Mouse (Mus musculus) gastrocnemius, adult 2 months (tissue): Measurements from ENCODE around the gene D930020B18Rik. TPM values are rescaled to one million over a fixed set of nuclear protein-coding genes. Genes with fewer than 3 reads are reported as not detected.
A peak's percentile ranks its signal among the peaks of the same experiment; 100 is the strongest.

Source experiments
- DNase-seq: peaks from one replicate; pipeline ENCODE4 v3.0.0; 2022
- H3K27ac ChIP-seq: fragments of 200-600 bp; 2 replicates; pipeline ENCODE4 v1.8.1; 2022; ENCODE audit warnings: mild to moderate bottlenecking
- H3K4me3 ChIP-seq: fragments of 200-600 bp; 2 replicates; pipeline ENCODE4 v1.8.1; 2022; ENCODE audit warnings: mild to moderate bottlenecking, moderate library complexity
- CTCF ChIP-seq: fragments of 200-600 bp; IDR thresholded peaks from 2 replicates; pipeline ENCODE4 v1.8.1; 2022; ENCODE audit warnings: antibody characterized with exemption, mild to moderate bottlenecking, moderate library complexity
- intact Hi-C: fragments of 180-260 bp; cut with DNase I; formaldehyde crosslinking; loops from one replicate; pipeline ENCODE4 v1.15.1; 2025
- total RNA-seq, 2 experiments: library from RNA; stranded (reverse); gene quantifications; 2 replicates each; pipeline ENCODE4 v1.2.3; 2021

D930020B18Rik gene
- total RNA-seq, 2 experiments from 2014 or later, result not detected

DNA sequence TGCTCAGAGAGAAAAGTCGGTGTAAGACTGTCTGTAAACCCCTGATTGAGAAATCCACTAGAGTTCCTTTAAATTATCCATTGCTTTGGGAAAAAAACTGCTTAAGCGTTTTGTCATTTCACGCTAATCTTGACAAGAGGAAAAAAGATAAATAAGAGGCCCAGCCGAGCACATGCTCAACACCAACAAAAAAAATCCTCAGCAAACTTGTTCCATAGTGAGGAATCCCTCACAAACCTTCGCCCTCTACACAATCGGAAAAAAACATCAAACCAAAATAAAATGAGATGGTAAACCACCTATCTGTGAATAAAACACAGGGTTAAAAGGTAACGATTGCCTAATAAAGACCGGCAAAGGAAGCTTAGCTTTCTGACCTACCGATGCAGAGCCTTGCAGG lies 16.4 kb upstream of the D930020B18Rik start:
- Histone ChIP-seq H3K4me3 (peak overlapping the region; percentile 93), H3K27ac (peak overlapping the region; percentile 98)
- intact Hi-C loops, result loop anchor here (5.0 kb wide), 1 partner anchor 38 kb away; the partner anchor contains the start of gene Tbk1
- DNase-seq, result no peak
- TF ChIP-seq CTCF, result no peak

DNA sequence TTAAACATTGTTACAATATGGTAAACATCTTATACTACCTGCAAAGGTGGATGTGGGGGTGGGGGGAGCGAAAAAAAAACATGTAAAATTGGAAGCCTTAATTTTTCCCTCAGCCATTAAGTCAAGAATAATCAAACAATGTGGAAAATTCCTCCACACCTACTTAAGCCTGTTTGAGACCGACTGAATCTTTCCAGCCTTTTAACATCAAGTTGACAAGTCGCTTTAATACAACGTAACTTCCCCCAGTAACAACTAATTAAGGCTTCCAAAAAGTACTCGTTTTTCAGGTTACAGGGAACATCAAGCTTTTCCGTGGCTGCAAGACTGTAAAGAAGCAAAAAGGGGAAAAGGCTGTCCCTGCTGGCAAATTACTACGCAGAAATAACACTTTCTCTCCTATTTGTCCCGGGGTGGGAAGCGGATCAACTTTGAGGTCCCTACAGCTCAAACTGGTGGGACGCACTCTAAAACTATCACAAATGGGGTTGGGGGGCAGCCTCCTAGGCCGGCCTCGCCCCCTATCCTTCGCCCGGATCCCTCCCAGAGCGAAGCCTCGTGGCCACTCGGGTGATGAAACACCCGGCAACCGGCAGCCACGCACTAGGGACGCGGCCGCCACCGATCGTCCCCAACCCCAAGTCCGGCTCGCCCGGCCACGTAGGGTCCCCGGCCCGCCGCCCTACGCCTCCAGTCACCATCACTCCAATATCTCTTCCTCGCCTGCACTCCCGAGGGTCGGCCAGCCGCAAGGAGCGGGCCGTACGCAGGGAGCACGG lies 15.8 kb upstream of the D930020B18Rik start:
- no peak for TF ChIP-seq CTCF
- no peak for DNase-seq
- intact Hi-C loops, result loop anchor here (5.0 kb wide), 1 partner anchor 38 kb away; the partner anchor contains the start of gene Tbk1
- H3K4me3 ChIP-seq, result peak overlapping the region; percentile 93
- H3K27ac ChIP-seq, result peak overlapping the region; percentile 98

DNA sequence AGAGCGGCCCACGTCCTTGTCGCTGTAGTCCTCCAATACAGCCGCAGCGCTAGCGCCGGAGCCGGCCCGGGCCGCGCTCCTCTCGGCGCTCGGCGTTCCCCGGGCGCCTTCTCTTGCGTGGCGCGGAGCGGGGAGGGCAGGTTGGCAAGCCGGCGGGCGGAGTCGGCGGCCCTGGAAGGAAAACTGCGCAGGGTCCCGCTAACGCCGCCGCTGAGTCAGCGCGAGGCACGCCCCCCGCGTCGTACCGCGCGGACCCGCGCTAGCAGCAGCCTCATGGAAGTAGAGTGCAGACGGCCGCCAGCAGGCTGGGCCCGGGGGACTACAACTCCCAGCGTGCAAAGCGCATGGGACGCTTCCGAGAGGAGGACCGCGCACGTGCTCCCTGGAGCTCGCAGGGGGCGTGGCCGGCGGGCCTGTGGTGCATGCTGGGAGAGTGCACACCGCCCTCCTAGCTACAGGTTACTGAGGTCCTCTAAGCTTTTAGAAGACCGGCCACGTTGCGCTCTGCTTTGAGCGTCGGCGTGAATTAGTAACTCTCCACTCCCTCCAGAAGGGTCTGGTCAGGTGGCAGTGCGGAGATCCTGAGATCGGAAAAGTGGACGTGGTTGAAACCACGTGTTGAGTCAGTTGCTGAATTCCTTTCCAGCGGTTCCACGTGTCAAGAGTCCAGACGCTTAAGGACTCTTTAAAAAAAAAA lies 15.1 kb upstream of the D930020B18Rik start, which contains the start of gene Xpot:
Gene Xpot, minus strand, starts transcription at position 147 of the 697 bp plus-strand sequence.
- peak; percentile 29 for TF ChIP-seq CTCF
- Histone ChIP-seq H3K4me3 (peak within 1 kb of the TSS; percentile 93), H3K27ac (peak within 1 kb of the TSS; percentile 98)
- DNase-seq, result peak; percentile 99
- intact Hi-C loops, result loop anchor here (5.0 kb wide), 1 partner anchor 39 kb away; the partner anchor contains the start of gene Tbk1

DNA sequence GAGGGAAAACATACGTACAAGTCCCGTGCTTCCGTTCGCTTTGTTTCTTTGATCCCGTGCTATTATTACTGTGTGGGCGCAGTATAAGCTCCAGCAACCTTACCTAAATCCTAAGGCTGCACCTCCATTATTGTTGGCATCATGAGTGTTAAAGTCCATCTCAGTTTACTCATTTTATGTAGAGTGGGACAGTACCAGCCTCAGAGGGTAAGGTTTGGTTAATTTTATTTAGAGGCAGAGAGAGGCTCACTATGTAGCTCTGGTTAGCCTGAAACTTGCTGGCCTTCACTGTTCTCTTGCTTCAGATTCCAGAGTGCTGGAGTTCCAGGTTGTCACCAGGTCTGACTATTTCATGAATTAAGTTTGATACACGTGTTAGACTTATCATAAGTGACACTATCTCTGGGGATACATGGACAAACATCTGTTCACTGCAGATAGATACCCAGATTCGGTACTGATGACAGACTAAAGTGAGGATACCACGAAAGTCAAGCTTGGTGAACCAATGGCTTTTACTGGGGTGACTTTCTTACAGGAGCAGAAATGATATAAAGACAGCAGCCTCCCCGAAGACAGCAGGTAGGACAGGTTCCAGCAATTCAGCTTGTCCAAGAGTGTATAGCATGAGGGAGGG lies 14.1 kb upstream of the D930020B18Rik start:
- TF ChIP-seq CTCF, result no peak
- Histone ChIP-seq H3K27ac (peak overlapping the region; percentile 98; the same call in 1 of the 2 replicates), H3K4me3 (peak overlapping the region; percentile 93)
- intact Hi-C loops, result loop anchor here (5.0 kb wide), 1 partner anchor 40 kb away; the partner anchor contains the start of gene Tbk1
- DNase-seq, result no peak

DNA sequence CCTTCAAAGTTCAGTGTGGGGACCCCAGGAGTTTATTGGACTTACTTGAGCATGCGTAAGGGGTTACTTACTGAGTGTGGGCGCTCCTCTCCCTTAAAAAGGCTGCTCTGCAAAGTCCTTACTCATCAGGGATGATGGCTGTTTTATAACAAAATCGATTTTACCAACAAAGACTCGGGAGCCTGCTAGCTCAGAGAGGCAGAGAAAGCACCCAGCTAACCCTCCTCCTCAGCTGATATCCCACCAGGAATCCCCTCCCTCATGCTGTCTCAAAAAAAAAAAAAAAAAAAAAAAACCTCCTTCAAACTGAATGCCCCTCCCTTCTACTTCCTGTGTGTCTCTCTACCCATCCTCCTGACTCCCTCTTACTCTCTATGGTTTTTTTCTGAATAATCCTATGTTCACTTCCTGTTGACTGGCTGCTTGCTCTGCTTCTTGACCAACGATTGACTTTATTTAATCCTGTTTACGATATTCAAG lies 12.8 kb upstream of the D930020B18Rik start:
- H3K27ac ChIP-seq, result no peak overlapping the region
- intact Hi-C loops, result loop anchor here (5.0 kb wide), 1 partner anchor 41 kb away; the partner anchor contains the start of gene Tbk1
- TF ChIP-seq CTCF, result no peak
- DNase-seq, result no peak
- H3K4me3 ChIP-seq, result no peak overlapping the region

DNA sequence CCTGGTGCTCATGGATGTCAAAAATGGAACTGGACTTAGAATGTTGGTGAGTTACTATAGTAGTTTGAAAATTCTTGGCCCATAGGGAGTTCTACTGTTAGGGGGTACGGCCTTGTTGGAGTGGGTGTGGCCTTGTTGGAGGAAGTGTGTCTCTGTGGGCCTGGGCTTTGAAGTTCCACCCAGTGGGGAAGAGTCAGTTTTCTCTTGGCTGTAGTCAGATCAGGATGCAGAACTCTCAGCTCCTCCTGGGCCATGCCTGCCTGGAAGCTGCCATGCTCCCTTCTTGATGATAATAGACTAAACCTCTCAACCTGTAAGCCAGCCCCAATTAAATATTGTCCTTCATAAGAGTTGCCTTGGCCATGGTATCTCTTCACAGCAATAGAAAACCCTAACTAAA lies 7.2 kb upstream of the D930020B18Rik start:
- TF ChIP-seq CTCF, result no peak
- intact Hi-C loops, result no loop called here

DNA sequence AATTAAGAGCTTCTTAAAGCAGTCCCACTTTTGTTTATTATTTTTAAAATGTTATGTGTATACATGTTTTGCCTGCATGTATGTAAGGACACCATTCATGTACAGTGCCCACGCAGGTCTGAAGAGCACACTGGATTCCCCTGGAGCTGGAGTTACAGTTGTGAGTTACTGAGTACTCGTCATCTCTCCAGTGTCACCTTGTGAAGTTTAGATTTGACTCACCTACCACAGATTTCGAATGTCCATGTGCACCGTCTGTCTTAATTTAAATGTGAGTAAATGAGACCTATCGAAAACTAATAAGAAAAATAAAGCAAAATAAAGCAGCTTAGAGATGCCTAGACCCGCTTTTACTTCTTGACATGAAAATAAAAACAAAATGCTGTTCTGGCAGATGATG lies 5.1 kb upstream of the D930020B18Rik start:
- TF ChIP-seq CTCF, result no peak
- DNase-seq, result no peak
- no peak overlapping the region for H3K27ac ChIP-seq
- intact Hi-C loops, result no loop called here
- H3K4me3 ChIP-seq, result no peak overlapping the region

More for the DNA sequence above, 7.2 kb upstream of the D930020B18Rik start:
- H3K4me3 ChIP-seq, result no peak overlapping the region
- no peak for DNase-seq
- H3K27ac ChIP-seq, result no peak overlapping the region

DNA sequence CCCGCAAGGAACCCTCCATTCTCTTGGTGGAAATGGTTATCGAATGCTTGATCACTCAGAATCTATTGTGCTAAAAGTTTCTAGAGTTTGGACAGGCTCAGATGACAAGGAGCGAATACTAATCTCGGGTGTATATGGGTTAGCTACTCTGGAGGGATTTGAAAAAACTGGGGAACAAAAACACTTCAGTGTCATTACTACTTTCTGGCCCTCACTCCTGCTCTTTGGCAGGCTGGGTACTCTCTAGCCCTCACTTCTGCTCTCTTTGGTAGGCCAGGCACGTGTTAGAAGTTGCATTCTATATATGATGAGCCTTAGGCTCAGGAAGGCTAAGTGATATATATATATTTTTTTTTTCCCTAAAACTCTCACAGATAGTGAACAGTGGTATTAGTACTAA lies 1.8 kb upstream of the D930020B18Rik start:
- DNase-seq, result no peak
- no peak for TF ChIP-seq CTCF
- intact Hi-C loops, result no loop called here
- no peak overlapping the region for H3K27ac ChIP-seq
- no peak overlapping the region for H3K4me3 ChIP-seq

DNA sequence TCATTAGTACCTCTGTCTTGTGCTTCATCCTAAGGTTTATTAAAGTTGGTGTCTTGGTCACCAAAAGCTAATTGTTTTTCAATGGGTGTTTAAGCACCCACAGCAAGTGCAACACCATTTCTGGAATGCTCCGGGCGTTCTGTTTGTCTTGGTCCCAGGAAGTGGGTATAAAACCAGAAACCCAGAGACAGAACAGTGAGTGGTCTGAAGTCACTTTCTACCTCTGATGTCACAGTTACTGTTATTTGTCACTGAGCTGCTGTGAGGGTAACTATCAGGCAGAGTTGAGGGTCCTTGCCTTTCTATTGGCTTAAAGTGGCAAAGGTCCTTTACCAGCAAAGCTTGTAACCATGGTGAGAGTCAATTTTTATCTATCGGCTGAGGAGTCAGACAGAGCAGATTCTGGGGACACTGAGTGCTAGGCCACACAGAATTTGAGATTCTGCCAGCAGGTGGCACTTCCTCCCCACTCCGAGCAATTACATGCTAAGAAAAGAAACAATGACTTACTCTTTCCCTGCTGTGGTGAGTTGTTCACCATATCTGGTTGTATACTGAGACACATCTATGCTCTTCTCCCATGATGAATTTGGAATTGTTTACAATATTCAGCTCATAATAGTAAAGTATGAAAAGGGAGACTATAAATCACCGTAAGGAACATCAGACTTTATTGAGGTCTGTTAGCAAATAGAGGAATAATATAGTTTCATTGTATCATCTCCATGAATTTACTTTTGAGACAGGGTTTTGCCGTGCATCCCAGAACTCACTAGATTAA lies 1.0 kb upstream of the D930020B18Rik start:
- peak; percentile 32; the same call in 1 of the 2 replicates for TF ChIP-seq CTCF
- no peak for DNase-seq
- intact Hi-C loops, result no loop called here
- Histone ChIP-seq H3K27ac (no peak overlapping the region), H3K4me3 (no peak overlapping the region)

DNA sequence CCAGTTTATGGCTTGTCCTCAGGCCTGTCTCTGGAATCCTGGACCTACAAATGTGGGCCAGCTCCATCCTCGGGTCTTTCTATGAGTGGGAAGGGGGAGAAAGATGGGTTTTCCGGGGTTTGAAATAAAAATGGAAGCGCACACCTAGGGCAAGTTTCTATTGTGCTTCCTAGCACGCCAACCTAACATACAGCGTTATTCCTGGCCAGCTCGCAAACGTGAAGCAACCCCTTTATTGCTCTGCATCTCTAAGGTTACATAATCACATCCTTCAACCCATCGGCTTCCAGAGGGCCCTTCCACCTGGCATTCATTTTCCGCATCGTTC lies 480 bp upstream of the D930020B18Rik start:
- DNase-seq, result no peak
- peak overlapping the region; percentile 75 for H3K4me3 ChIP-seq
- H3K27ac ChIP-seq, result no peak overlapping the region
- intact Hi-C loops, result no loop called here
- no peak for TF ChIP-seq CTCF

DNA sequence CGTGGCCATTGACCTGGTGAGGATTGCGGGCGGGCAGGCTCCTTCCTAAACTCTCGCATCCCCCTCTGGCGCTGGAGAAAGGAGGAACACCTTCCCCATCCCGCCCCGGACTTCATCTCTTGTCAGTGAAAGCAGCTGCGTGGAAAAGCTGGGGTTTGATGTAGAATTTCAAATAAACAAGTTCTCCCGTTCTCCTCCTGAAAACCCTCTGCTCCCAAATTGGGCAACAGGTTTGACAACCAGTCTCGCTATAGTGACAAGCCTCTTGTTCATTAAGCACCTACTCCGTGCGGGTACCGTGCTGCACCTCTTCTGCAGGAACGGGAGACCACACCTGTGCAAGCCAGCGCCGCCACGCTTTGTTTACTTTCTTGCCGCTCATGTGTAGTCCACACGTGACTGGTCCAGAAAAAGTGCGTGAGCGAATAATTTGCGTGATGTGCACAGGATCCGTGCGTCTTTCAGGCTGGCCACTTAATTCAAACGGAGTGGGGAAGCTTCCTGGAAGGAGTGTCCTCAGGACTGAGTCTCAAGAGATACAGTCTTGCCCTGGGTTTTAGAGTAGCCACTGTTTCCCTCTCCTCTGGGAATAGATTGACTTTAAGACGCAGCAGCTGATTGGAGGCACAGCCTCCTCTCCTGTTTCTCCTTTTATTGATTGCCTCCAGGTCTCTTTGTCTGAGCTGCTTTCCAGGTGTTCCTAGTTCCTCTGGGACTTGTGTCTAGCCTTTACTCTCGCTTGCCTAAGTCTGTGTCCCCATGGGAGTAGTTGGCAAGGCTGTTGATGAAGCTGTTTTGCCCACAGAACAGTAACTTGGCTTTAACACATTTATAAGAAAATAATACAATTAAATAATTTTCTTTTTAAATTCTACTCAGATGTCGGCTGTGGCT lies 913 bp downstream of the D930020B18Rik start:
- Histone ChIP-seq H3K27ac (no peak overlapping the region), H3K4me3 (peak overlapping the region; percentile 75)
- no peak for TF ChIP-seq CTCF
- no peak for DNase-seq
- intact Hi-C loops, result no loop called here
